Mouse (Mus musculus): ENCODE data around the gene 1110008P14Rik. TPM values are rescaled to one million over a fixed set of nuclear protein-coding genes. Genes with fewer than 3 reads are reported as not detected.

The 1110008P14Rik gene
- polyA plus RNA-seq, 1 experiment from 2014 or later: 36.3 TPM

DNA sequence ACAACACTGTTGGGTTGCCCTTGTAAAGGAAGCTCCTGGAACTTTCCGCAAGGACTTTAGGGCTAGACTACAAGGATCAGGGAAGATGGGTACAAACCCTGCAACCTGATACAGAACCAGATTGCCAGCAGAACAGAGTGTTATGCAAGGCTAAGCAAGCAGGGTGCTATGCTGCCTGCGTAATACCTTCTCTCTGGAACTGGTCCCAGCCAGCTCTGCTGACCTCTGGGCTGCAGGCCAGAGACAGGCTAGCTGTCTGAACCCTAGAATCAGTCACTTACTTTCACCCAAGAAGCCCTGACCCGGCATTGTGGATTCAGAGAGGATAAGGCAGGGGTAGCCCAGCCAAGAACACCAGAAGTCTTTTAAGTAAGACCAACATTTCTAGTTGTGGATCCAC is 37.6 kb upstream of the 1110008P14Rik start:
- no peaks in the 10 kb centered on the region for H3K27me3 ChIP-seq (ENCODE audit: low read depth, poor library complexity, severe bottlenecking)
- H3K4me1 ChIP-seq: peaks cover 30% of the 10 kb centered on the region
- 95% methylated on average over 3 of the region's 3 CpGs for WGBS
- H3K27ac ChIP-seq: no peak overlapping the region
- peaks cover 74% of the 10 kb centered on the region for H3K36me3 ChIP-seq
- no peak overlapping the region for H3K4me3 ChIP-seq
- H3K9me3 ChIP-seq (replicated peaks): no peaks in the 10 kb centered on the region
- no peak for DNase-seq (ENCODE audit: low spot score)

DNA sequence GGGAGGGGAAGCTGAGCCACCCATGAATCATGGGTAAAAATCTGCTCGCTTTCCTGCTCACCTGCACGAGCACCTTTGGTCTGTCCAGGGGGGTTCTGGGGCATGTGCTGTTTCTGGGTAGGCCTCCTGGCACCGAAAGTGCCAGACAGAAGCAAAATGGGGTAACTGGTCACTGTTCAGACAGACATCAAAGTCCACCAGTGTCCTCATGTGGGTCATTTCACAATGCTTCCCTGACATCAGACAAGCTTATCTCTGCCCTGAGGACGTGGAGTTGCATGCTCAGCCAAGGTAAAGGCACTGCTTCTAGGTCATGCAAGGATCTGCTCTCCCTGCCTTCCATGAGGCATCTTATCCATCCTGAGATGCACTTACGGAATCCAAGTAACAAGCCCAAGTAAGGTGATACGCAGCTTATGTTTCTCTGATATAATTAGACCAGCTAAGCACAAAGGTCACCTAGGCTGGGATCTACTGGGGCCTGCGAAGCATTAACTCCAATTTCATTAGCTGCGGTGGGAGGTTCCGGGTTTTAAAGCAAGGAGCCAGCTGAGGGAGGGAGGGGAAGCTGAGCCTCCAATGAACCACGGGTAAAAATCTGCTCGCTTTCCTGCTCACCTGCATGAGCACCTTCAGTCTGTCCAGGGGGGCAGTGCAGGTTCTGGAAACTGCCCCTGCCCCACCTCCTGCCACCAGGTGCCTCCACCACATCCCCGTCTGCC is 36.9 kb upstream of the 1110008P14Rik start:
- Histone ChIP-seq H3K27ac (no peak overlapping the region), H3K4me1 (peaks cover 29% of the 10 kb centered on the region), H3K9me3 (replicated peaks) (no peaks in the 10 kb centered on the region), H3K36me3 (peaks cover 81% of the 10 kb centered on the region), H3K27me3 (ENCODE audit: low read depth, poor library complexity, severe bottlenecking) (no peaks in the 10 kb centered on the region), H3K4me3 (no peak overlapping the region)
- 84% methylated on average over 12 of the region's 12 CpGs for WGBS
- no peak for DNase-seq (ENCODE audit: low spot score)

GRCm38 (mm10) chr2:32417486-32417885 is 35.7 kb upstream of the 1110008P14Rik start:
- H3K9me3 ChIP-seq (replicated peaks): no peaks in the 10 kb centered on the region
- DNase-seq (ENCODE audit: low spot score): no peak
- no peak overlapping the region for H3K4me3 ChIP-seq
- H3K27ac ChIP-seq: no peak overlapping the region
- H3K36me3 ChIP-seq: peaks cover 89% of the 10 kb centered on the region
- WGBS: 89% methylated on average over 8 of the region's 8 CpGs
- no peaks in the 10 kb centered on the region for H3K27me3 ChIP-seq (ENCODE audit: low read depth, poor library complexity, severe bottlenecking)
- H3K4me1 ChIP-seq: peaks cover 18% of the 10 kb centered on the region

DNA sequence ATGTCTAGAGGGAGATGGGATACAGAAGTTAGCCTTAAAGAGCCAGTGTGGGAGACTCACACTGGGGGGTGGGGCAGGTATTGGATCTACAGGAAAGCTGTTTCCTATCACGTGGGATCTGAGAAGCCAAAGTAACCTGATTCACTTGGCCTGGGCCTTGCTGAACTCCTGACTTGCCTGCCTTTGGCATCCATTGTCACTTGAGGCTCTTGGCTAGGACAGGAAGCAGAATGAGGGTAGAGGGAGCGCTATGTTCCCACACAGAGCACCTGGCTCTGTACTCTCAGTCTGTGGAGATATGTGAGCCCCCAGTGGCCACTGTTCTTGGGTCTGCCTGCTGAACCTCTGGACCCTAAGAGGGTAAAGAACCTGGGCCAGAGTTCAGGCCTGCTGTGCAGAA is 34.8 kb upstream of the 1110008P14Rik start:
- no peaks in the 10 kb centered on the region for H3K9me3 ChIP-seq (replicated peaks)
- H3K27ac ChIP-seq: no peak overlapping the region
- no peak overlapping the region for H3K4me3 ChIP-seq
- 74% methylated on average over 2 of the region's 2 CpGs for WGBS
- H3K4me1 ChIP-seq: peaks cover 14% of the 10 kb centered on the region
- no peak for DNase-seq (ENCODE audit: low spot score)
- no peaks in the 10 kb centered on the region for H3K27me3 ChIP-seq (ENCODE audit: low read depth, poor library complexity, severe bottlenecking)
- peaks cover 86% of the 10 kb centered on the region for H3K36me3 ChIP-seq

DNA sequence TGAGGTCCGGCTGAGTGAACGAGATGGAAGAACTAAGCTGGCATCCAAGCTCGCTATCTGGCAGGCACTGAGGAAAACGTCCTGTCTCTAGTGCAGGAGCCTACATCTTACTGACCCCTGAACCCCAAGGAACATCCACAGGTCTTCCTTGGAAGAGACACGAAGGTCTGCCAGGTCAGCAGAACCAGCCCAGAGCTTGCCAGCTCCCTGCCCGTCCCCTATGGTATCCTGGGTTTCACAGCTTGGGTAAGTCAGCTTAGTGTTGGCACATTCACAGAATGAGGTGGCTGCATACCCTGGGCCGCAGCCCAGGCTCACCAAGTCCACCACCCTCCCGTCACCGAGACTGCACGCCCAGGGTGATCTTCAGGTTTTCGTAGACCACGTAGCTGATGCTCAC is 34.1 kb upstream of the 1110008P14Rik start:
- Histone ChIP-seq H3K36me3 (peaks cover 80% of the 10 kb centered on the region), H3K27me3 (ENCODE audit: low read depth, poor library complexity, severe bottlenecking) (no peaks in the 10 kb centered on the region), H3K9me3 (replicated peaks) (no peaks in the 10 kb centered on the region), H3K27ac (no peak overlapping the region), H3K4me3 (no peak overlapping the region), H3K4me1 (peaks cover 16% of the 10 kb centered on the region)
- no peak for DNase-seq (ENCODE audit: low spot score)
- 94% methylated on average over 12 of the region's 12 CpGs for WGBS

DNA sequence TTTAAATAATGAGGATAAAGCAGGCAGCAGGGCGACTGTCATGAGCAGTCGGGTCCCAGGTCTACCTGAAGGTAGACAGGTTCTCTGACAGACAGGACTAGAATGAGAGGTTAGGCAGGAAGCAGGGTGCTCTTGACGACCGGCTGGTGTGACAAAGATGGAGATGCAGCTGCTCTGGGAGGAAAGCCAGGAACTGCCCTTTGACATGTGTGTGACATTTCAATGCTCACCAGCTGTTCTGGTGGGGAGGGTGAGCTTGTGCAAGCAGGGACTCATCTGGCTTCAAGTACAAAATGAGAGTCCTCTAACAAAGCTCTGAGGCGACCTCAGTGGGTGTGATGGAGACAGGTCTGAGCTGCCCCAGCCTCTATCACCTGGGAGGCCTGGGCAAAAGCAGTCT is 32.2 kb upstream of the 1110008P14Rik start:
- Histone ChIP-seq H3K36me3 (peaks cover 61% of the 10 kb centered on the region), H3K27ac (0 out of 2 replicates have a peak overlapping the region, but pooled peaks have one; percentile 3), H3K27me3 (ENCODE audit: low read depth, poor library complexity, severe bottlenecking) (no peaks in the 10 kb centered on the region), H3K9me3 (replicated peaks) (no peaks in the 10 kb centered on the region), H3K4me3 (no peak overlapping the region), H3K4me1 (peaks cover 27% of the 10 kb centered on the region)
- no peak for DNase-seq (ENCODE audit: low spot score)
- 36% methylated on average over 5 of the region's 5 CpGs for WGBS

DNA sequence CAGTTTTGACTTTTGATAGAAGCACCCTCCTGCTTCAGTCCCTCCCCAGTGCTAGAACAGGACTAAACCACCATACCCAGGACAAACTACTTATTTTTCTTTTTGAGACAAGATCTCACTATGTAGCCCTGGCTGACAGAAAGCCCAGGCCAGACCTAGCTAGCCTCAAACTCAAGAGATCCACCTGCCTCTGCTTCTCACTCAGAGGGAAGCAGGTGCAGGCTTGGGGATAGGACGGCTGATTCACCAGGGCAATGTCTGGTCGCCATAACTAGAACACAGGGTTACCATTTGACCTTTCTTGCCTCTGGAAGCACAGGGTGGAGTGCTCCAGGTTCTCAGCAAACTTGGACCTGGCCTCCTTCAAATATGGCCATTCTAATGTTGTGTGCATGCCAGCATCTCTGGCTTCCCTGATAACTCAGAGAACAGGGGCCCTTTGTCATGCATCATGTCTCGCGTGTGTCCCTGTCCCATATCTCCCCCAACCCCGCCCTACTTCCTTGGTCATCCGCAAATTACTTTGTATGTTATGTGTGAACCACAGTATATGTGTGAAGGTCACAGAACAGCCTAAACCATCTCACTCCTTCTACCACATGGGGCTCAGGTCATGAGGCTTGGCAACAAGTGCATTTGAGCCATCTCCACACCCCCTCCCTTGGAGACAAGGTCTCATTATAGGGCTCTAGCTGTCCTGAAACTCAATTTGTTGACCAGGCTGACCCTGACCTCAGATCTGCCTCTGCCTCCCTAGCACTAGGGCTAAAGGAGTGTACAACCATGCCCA is 31.2 kb upstream of the 1110008P14Rik start:
- H3K4me1 ChIP-seq: peaks cover 32% of the 10 kb centered on the region
- no peak overlapping the region for H3K4me3 ChIP-seq
- H3K36me3 ChIP-seq: peaks cover 51% of the 10 kb centered on the region
- no peak overlapping the region for H3K27ac ChIP-seq
- 94% methylated on average over 6 of the region's 6 CpGs for WGBS
- no peaks in the 10 kb centered on the region for H3K27me3 ChIP-seq (ENCODE audit: low read depth, poor library complexity, severe bottlenecking)
- DNase-seq (ENCODE audit: low spot score): no peak
- H3K9me3 ChIP-seq (replicated peaks): no peaks in the 10 kb centered on the region

DNA sequence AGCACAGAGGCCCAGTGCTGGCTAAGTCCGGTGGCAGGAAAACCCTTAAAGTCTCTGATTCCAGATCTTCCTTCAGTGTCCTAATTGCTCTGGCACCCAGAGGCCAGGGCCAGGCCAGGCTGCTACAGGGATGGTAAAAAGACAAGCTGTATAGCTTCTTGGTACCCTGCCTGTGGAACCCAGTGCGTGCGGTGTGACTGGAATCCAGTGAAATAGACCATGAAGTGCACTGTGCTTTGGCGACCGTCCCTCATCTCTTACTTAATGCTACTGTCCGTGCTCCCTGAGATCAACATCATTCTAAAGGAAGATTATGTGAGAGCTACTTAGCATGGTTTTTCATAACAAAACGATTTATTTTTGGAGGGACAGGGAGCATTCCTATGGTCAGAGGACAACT is 29.7 kb upstream of the 1110008P14Rik start:
- Histone ChIP-seq H3K4me1 (peaks cover 32% of the 10 kb centered on the region), H3K4me3 (no peak overlapping the region), H3K9me3 (replicated peaks) (no peaks in the 10 kb centered on the region), H3K36me3 (peaks cover 36% of the 10 kb centered on the region), H3K27me3 (ENCODE audit: low read depth, poor library complexity, severe bottlenecking) (no peaks in the 10 kb centered on the region), H3K27ac (no peak overlapping the region)
- 89% methylated on average over 7 of the region's 7 CpGs for WGBS
- no peak for DNase-seq (ENCODE audit: low spot score)

DNA sequence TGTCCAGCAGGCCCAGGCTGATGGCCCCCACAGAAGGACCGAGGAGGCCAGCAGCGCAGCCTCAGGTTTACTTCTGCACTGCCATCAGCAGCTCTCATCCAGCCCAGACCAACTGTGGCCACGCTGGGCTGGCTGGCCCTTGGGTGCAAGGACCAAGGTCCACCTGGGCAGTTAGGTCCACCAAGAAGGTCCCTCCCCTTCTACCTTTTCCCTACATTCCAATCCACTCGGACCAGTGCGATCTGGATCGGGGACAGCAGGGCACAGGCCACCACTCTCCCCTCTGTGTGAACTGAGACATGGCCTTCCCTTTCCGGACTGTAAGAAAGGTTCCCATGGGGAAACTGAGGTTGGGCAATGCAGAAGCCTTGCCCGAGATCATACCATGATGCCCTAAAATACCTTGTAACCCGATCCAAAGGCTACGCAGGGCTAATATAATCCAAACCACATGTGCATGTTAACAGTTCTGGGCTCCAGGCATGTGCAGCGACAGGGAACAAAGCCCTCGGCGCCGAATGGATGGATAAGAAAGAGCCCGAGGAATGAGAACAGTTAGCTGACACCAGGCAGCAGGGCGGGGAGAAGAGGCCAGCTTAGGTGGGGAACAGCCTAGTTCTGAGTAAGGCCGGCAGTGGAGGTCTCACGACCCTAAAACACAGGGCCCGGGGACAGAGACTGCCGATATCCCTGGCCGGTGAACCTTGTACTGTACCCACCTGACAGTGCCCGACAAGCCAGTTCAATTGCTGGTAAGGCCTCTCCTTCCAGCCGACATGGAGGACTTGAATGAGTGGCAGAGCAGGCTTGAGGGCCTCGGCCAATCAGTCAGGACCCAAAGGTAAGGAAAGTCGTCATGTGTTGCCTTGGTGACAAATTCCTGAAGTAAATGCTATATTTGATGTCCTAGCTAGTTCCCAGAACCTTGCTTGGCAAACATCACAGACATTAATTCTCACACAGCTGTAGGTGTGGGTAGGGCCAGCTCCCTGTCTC is 27.0 kb upstream of the 1110008P14Rik start:
- DNase-seq (ENCODE audit: low spot score): peak; percentile 78
- no peaks in the 10 kb centered on the region for H3K27me3 ChIP-seq (ENCODE audit: low read depth, poor library complexity, severe bottlenecking)
- H3K4me1 ChIP-seq: peaks cover 22% of the 10 kb centered on the region
- WGBS: 49% methylated on average over 25 of the region's 25 CpGs
- H3K9me3 ChIP-seq (replicated peaks): no peaks in the 10 kb centered on the region
- peak overlapping the region; percentile 28 for H3K4me3 ChIP-seq
- peaks cover 12% of the 10 kb centered on the region for H3K36me3 ChIP-seq
- H3K27ac ChIP-seq: peak overlapping the region; percentile 93

DNA sequence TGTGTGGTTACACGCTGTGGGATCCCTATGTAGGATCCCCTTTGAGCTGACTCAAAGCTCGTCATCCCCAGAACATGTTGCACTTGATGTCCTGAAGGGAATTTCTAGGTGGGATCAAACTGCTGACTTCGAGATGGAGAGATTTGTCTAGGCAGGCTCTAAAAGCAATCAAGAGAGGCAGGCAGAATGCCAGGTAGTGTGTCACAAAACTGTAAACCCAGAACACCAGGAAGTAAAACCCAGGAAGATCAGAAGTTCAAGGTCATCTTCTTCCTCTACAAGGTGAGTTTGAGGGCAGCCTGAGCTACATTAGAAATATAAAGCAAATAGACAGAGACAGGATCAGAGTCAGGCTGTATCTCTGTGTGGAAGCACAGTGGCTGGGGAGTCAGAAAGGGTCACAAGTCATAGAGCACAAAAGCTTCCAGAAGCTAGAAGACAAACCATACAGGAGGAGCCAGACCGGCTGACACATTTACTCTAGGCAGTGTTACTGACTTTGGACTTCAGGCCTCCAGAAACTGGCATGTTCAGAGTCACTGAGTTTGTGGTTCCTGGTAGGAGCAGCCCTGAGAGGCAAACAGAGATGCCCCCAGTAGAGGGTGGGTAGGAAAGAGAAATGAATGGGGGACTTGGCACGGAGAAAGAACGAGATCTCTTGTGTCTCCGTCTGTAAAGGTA is 25.5 kb upstream of the 1110008P14Rik start:
- Histone ChIP-seq H3K36me3 (peaks cover 13% of the 10 kb centered on the region), H3K27me3 (ENCODE audit: low read depth, poor library complexity, severe bottlenecking) (no peaks in the 10 kb centered on the region), H3K9me3 (replicated peaks) (no peaks in the 10 kb centered on the region), H3K4me3 (no peak overlapping the region), H3K27ac (peak overlapping the region; percentile 63), H3K4me1 (peaks cover 22% of the 10 kb centered on the region)
- 87% methylated on average over 7 of the region's 7 CpGs for WGBS
- no peak for DNase-seq (ENCODE audit: low spot score)

- H3K27me3 ChIP-seq (ENCODE audit: low read depth, poor library complexity, severe bottlenecking): no peaks in the 10 kb centered on the region
- 17% methylated on average over 2 of the region's 2 CpGs for WGBS
- H3K4me3 ChIP-seq: no peak overlapping the region
Observed at GRCm38 (mm10) chr2:32404663-32405062, 22.9 kb upstream of the 1110008P14Rik start.

DNA sequence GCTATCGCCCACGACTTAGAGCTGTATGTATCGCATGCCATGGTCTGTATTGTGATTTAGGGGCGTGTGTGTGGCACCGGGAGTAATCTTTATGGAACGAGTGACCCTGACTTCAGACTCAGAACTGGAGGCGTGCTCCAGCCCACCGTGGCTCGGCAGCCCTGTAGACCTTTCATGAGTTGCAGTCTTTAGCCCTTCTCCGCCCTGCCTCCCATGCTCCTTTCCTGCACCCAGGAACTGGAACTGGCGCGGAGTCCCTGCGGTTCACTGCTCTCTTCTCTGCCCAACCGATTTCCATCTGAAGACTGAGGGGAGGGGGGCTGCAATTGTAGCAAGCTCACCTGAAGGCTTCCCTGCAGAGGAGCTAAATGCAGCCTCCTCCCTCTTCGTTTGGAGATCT is 15.0 kb upstream of the 1110008P14Rik start:
- Histone ChIP-seq H3K4me1 (peaks cover 28% of the 10 kb centered on the region), H3K27me3 (ENCODE audit: low read depth, poor library complexity, severe bottlenecking) (no peaks in the 10 kb centered on the region), H3K27ac (peak overlapping the region; percentile 84), H3K36me3 (peaks cover 43% of the 10 kb centered on the region), H3K9me3 (replicated peaks) (no peaks in the 10 kb centered on the region), H3K4me3 (peak overlapping the region; percentile 97)
- DNase-seq (ENCODE audit: low spot score): no peak
- WGBS: under 1% methylated on average over 15 of the region's 15 CpGs

More at GRCm38 (mm10) chr2:32404663-32405062, 22.9 kb upstream of the 1110008P14Rik start:
- peak; percentile 97 for DNase-seq (ENCODE audit: low spot score)
- Histone ChIP-seq H3K9me3 (replicated peaks) (no peaks in the 10 kb centered on the region), H3K36me3 (peaks cover 39% of the 10 kb centered on the region), H3K27ac (peak overlapping the region; percentile 2; the same call in 1 of the 2 replicates), H3K4me1 (peaks cover 14% of the 10 kb centered on the region)

All from limb, embryonic 10.5 days (tissue).